In genomic region chr11:79329585-79329984, GRCm38 (mm10) we compare ENCODE assay signal across 22 mouse cellular contexts. TPM values are rescaled to one million over a fixed set of nuclear protein-coding genes. Genes with fewer than 3 reads are reported as not detected.
"Had no signal": no experiment of that assay in that cellular context is flagged by ENCODE, and none has a peak within 500 bp of the region (broad histone marks: within the 10 kb centered on the region; RNA-seq: fewer than 3 reads in every experiment).

No protein-coding gene starts in this region.

- H3K9ac ChIP-seq: neural tube, embryonic 13.5 days; neural tube, embryonic 15.5 days; stomach, embryonic 15.5 days had no signal

- H3K27ac ChIP-seq: neural tube, embryonic 13.5 days; neural tube, embryonic 15.5 days; stomach, embryonic 15.5 days; stomach, postnatal 0 days had no signal

- H3K4me3 ChIP-seq: neural tube, embryonic 13.5 days; neural tube, embryonic 15.5 days; stomach, embryonic 15.5 days had no signal

- DNase-seq: retina, postnatal 1 day; right cerebral cortex, adult 18-20 months; right cerebral cortex, postnatal 14 days; right cerebral cortex, postnatal 25 days; right cerebral cortex, postnatal 4 days; spleen, adult 18-20 months; thymus, adult 18-20 months; thymus, adult 2 months; thymus, postnatal 14 days; thymus, postnatal 25 days; thymus, postnatal 36 days; thymus, postnatal 4 days had no signal

- H3K9me3 ChIP-seq: neural tube, embryonic 13.5 days; neural tube, embryonic 15.5 days; stomach, embryonic 15.5 days had no signal

- H3K4me2 ChIP-seq: neural tube, embryonic 13.5 days; neural tube, embryonic 15.5 days; stomach, embryonic 15.5 days had no signal

- H3K36me3 ChIP-seq: neural tube, embryonic 13.5 days; neural tube, embryonic 15.5 days; stomach, embryonic 15.5 days had no signal

- H3K27me3 ChIP-seq: neural tube, embryonic 13.5 days; neural tube, embryonic 15.5 days; stomach, embryonic 15.5 days had no signal

- H3K4me1 ChIP-seq: neural tube, embryonic 13.5 days; neural tube, embryonic 15.5 days; stomach, embryonic 15.5 days had no signal

RNA-seq across cellular contexts. Expression of gene Gm9964, which starts 32.9 kb away (rescaled TPM):
- total RNA-seq: neutrophil, adult 5-6 weeks had no signal
- polyA plus RNA-seq: neural tube, embryonic 13.5 days; neural tube, embryonic 15.5 days; small intestine, adult 2 months; spleen, adult 2 months; stomach, embryonic 14.5 days; stomach, embryonic 16.5 days; stomach, postnatal 0 days; thymus, adult 2 months; urinary bladder, adult 2 months had no signal
